Mouse (Mus musculus): ENCODE results near the gene Aqp9. TPM values are rescaled to one million over a fixed set of nuclear protein-coding genes. Genes with fewer than 3 reads are reported as not detected.

Gene Aqp9
- polyA plus RNA-seq, 1 experiment, result 0.01 TPM

DNA sequence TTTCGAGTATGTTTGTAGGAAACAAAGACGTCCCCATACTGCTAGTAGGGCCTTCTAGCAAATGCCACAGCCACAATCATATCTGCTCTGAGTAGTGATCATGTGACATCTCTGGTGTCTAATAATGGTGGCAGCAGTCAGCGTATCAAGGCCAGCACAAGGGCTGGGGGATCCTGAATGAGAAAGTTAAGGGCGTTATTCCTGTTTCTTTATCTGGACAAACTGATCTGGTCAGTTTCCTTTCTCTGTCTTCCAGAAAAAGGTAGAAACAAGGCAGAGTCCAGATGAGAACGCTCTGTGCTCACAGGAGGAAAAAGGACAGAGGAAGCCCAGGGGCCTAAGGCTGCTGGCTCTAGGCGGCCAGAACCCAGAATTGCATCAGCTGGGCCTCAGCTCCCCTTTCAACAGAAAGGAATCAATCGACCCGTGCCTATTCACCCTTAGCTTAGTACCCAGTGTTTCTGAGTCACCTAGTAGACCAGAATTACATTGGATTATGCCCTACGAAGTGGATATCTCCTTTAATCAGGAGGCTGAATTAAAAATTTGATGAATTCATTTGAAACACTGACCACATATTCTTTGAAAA is 11.9 kb downstream of the Aqp9 start:
- no peak overlapping the region for H3K4me3 ChIP-seq (ENCODE audit: insufficient read depth, poor library complexity, severe bottlenecking)
- no peaks in the 10 kb centered on the region for H3K27me3 ChIP-seq (ENCODE audit: control insufficient read depth, insufficient read depth, insufficient read length)
- no peaks in the 10 kb centered on the region for H3K79me2 ChIP-seq (ENCODE audit: control insufficient read depth, insufficient read depth)
- no peaks in the 10 kb centered on the region for H3K79me3 ChIP-seq (ENCODE audit: low read depth)
- no peak for TF ChIP-seq CEBPB (IDR thresholded peaks at IDR 0.05; ENCODE audit: low read depth)
- TF ChIP-seq FOSL1 (IDR thresholded peaks at IDR 0.05; ENCODE audit: insufficient read depth, low read length, poor library complexity, severe bottlenecking), result no peak
- TF ChIP-seq MAX (IDR thresholded peaks at IDR 0.05), result no peak
- no peak for TF ChIP-seq MYOD1 (IDR thresholded peaks at IDR 0.05; ENCODE audit: control insufficient read depth, insufficient read length, low read depth)
- no peak for TF ChIP-seq MYOG (IDR thresholded peaks at IDR 0.05; ENCODE audit: control insufficient read depth, extremely low read depth, insufficient read length)
- no peaks in the 10 kb centered on the region for H3K36me3 ChIP-seq (ENCODE audit: control insufficient read depth, insufficient read depth)
- H3ac ChIP-seq (ENCODE audit: control insufficient read depth, insufficient read length, low read depth), result no peak overlapping the region

DNA sequence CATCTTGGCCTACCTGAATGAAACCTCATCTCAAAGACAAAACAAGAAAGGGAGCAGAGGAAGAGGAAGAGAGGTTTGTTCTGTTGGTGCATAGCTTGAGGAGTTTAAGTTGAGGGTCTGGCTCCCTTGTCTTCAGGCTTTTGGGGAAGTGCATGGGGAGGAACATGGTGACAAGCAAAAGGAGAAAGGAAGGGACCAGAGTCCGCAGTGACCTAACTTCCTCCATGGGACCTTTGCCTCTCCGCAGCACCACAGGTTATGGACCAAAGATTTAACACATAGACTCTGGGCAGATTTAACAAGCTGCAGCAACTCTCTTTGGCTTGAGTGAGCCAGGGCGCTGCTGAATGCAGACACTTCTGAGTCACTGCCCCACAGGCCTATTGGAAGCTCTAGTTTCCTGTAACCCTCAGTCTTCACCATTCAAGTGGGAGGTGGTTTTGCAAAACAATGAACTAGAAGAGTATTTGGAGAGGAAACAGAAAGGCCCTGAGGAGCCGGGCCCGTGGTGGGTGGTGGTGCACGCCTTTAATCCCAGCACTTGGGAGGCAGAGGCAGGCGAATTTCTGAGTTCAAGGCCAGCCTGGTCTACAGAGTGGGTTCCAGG is 13.0 kb downstream of the Aqp9 start:
- no peaks in the 10 kb centered on the region for H3K79me3 ChIP-seq (ENCODE audit: low read depth)
- no peaks in the 10 kb centered on the region for H3K36me3 ChIP-seq (ENCODE audit: control insufficient read depth, insufficient read depth)
- H3K27me3 ChIP-seq (ENCODE audit: control insufficient read depth, insufficient read depth, insufficient read length), result no peaks in the 10 kb centered on the region
- H3K4me3 ChIP-seq (ENCODE audit: insufficient read depth, poor library complexity, severe bottlenecking), result no peak overlapping the region
- no peak overlapping the region for H3ac ChIP-seq (ENCODE audit: control insufficient read depth, insufficient read length, low read depth)
- TF ChIP-seq MYOG (IDR thresholded peaks at IDR 0.05; ENCODE audit: control insufficient read depth, extremely low read depth, insufficient read length), result no peak
- TF ChIP-seq USF1 (IDR thresholded peaks at IDR 0.05; ENCODE audit: low read depth), result no peak
- no peak for TF ChIP-seq MAX (IDR thresholded peaks at IDR 0.05)
- TF ChIP-seq FOSL1 (IDR thresholded peaks at IDR 0.05; ENCODE audit: insufficient read depth, low read length, poor library complexity, severe bottlenecking), result no peak
- TF ChIP-seq CEBPB (IDR thresholded peaks at IDR 0.05; ENCODE audit: low read depth), result no peak
- TF ChIP-seq CTCF (IDR thresholded peaks at IDR 0.05; ENCODE audit: control insufficient read depth, insufficient read depth, insufficient read length), result no peak
- no peak for TF ChIP-seq MYOD1 (IDR thresholded peaks at IDR 0.05; ENCODE audit: control insufficient read depth, insufficient read length, low read depth)
- H3K79me2 ChIP-seq (ENCODE audit: control insufficient read depth, insufficient read depth), result no peaks in the 10 kb centered on the region

DNA sequence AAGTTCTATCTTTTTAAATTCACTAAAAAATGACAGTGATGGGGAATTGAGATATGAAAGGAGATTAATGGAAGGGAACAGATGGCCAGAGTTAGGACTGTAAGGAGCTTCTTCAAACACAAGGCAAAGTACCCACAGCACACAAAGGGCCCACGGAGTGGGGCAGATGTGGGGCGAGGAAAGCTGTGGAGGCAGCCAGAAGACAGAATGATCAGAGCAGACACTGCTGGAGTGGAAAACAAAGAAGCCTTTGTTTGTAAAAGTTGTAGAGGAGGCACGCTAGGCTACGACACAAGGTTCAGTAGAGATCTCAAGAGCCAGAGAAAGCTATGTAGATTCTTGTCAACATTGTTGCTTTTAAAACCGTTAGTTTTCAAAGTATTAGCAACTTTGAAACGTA is 17.1 kb downstream of the Aqp9 start:
- Histone ChIP-seq H3K79me2 (ENCODE audit: control insufficient read depth, insufficient read depth) (no peaks in the 10 kb centered on the region), H3K79me3 (ENCODE audit: low read depth) (no peaks in the 10 kb centered on the region), H3K4me3 (ENCODE audit: insufficient read depth, poor library complexity, severe bottlenecking) (no peak overlapping the region), H3K27me3 (ENCODE audit: control insufficient read depth, insufficient read depth, insufficient read length) (no peaks in the 10 kb centered on the region), H3ac (ENCODE audit: control insufficient read depth, insufficient read length, low read depth) (no peak overlapping the region), H3K36me3 (ENCODE audit: control insufficient read depth, insufficient read depth) (no peaks in the 10 kb centered on the region)
- no peak for TF ChIP-seq CEBPB (IDR thresholded peaks at IDR 0.05; ENCODE audit: low read depth)
- TF ChIP-seq FOSL1 (IDR thresholded peaks at IDR 0.05; ENCODE audit: insufficient read depth, low read length, poor library complexity, severe bottlenecking), result no peak
- no peak for TF ChIP-seq MAX (IDR thresholded peaks at IDR 0.05)
- TF ChIP-seq CTCF (IDR thresholded peaks at IDR 0.05; ENCODE audit: control insufficient read depth, insufficient read depth, insufficient read length), result no peak
- TF ChIP-seq MYOD1 (IDR thresholded peaks at IDR 0.05; ENCODE audit: control insufficient read depth, insufficient read length, low read depth), result no peak
- no peak for TF ChIP-seq MYOG (IDR thresholded peaks at IDR 0.05; ENCODE audit: control insufficient read depth, extremely low read depth, insufficient read length)
- no peak for TF ChIP-seq USF1 (IDR thresholded peaks at IDR 0.05; ENCODE audit: low read depth)

DNA sequence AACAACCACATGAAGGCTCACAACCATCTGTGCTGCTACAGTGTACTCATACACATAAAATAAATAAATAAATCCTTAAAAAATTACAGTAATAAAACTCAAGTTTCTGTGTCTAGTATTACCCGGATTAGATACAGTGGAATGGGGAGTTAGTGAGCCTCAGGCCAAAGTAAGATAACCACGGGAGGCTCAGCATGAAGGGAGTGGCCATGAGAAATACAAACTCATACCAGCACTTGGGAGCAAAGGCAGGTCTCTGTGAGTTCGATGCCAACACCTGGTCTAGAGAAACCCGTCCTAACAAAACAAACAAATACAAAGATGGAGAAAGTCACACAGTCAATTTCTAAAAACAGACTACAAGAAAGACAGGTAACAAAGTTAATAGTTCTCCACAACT is 18.3 kb downstream of the Aqp9 start:
- H3K36me3 ChIP-seq (ENCODE audit: control insufficient read depth, insufficient read depth), result no peaks in the 10 kb centered on the region
- H3K79me2 ChIP-seq (ENCODE audit: control insufficient read depth, insufficient read depth), result no peaks in the 10 kb centered on the region
- H3K27me3 ChIP-seq (ENCODE audit: control insufficient read depth, insufficient read depth, insufficient read length), result no peaks in the 10 kb centered on the region
- no peak overlapping the region for H3K4me3 ChIP-seq (ENCODE audit: insufficient read depth, poor library complexity, severe bottlenecking)
- H3ac ChIP-seq (ENCODE audit: control insufficient read depth, insufficient read length, low read depth), result no peak overlapping the region
- H3K79me3 ChIP-seq (ENCODE audit: low read depth), result no peaks in the 10 kb centered on the region
- TF ChIP-seq FOSL1 (IDR thresholded peaks at IDR 0.05; ENCODE audit: insufficient read depth, low read length, poor library complexity, severe bottlenecking) (no peak), MAX (IDR thresholded peaks at IDR 0.05) (no peak), MYOG (IDR thresholded peaks at IDR 0.05; ENCODE audit: control insufficient read depth, extremely low read depth, insufficient read length) (no peak), CEBPB (IDR thresholded peaks at IDR 0.05; ENCODE audit: low read depth) (no peak), CTCF (IDR thresholded peaks at IDR 0.05; ENCODE audit: control insufficient read depth, insufficient read depth, insufficient read length) (no peak), USF1 (IDR thresholded peaks at IDR 0.05; ENCODE audit: low read depth) (no peak)

DNA sequence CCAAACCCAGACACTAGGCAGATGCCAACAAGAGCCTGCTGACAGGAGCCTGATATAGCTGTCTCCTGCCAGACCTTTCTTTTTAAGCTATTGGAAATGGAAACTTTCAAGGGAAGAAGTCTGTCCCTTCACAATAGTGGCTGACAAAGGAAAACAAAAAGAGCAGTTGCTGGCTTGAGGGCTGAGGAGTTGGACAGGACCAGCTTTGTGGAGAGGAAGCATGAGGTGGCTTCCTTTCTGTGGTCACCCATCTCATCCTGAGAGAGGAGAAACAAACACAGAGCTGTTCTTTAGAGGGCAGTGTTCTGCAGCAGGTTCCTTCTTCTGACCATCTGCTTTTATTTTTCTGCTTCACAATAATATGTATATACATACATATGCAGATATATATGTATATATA is 19.6 kb downstream of the Aqp9 start:
- Histone ChIP-seq H3K79me3 (ENCODE audit: low read depth) (no peaks in the 10 kb centered on the region), H3K4me3 (ENCODE audit: insufficient read depth, poor library complexity, severe bottlenecking) (no peak overlapping the region), H3K79me2 (ENCODE audit: control insufficient read depth, insufficient read depth) (no peaks in the 10 kb centered on the region), H3K36me3 (ENCODE audit: control insufficient read depth, insufficient read depth) (no peaks in the 10 kb centered on the region), H3K27me3 (ENCODE audit: control insufficient read depth, insufficient read depth, insufficient read length) (no peaks in the 10 kb centered on the region), H3ac (ENCODE audit: control insufficient read depth, insufficient read length, low read depth) (no peak overlapping the region)
- TF ChIP-seq FOSL1 (IDR thresholded peaks at IDR 0.05; ENCODE audit: insufficient read depth, low read length, poor library complexity, severe bottlenecking), result no peak

DNA sequence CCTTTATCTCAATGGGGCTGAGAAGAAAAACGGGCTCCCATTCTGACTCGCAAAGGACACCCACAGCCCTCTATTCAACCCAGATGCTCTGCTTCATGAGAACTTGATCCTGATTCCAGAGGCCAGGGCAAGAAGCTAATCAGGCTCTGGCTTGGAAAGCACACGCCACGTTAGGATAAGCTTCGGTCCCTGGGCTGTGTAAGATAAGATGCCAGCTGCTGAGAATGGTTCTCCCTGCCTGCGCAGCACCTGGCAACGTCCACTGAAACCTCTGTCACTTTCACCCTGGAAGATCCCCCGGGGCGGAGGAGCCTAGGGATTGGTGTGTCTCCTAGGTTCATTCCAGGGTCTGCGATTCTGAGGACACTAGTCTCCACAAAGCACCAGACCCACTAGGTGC is 22.3 kb downstream of the Aqp9 start:
- H3K36me3 ChIP-seq (ENCODE audit: control insufficient read depth, insufficient read depth), result no peaks in the 10 kb centered on the region
- no peak overlapping the region for H3K4me3 ChIP-seq (ENCODE audit: insufficient read depth, poor library complexity, severe bottlenecking)
- H3K27me3 ChIP-seq (ENCODE audit: control insufficient read depth, insufficient read depth, insufficient read length), result no peaks in the 10 kb centered on the region
- no peak for TF ChIP-seq MYOG (IDR thresholded peaks at IDR 0.05; ENCODE audit: control insufficient read depth, extremely low read depth, insufficient read length)
- no peak for TF ChIP-seq USF1 (IDR thresholded peaks at IDR 0.05; ENCODE audit: low read depth)
- no peak for TF ChIP-seq FOSL1 (IDR thresholded peaks at IDR 0.05; ENCODE audit: insufficient read depth, low read length, poor library complexity, severe bottlenecking)
- no peak for TF ChIP-seq CTCF (IDR thresholded peaks at IDR 0.05; ENCODE audit: control insufficient read depth, insufficient read depth, insufficient read length)
- no peak for TF ChIP-seq MYOD1 (IDR thresholded peaks at IDR 0.05; ENCODE audit: control insufficient read depth, insufficient read length, low read depth)
- no peak for TF ChIP-seq MAX (IDR thresholded peaks at IDR 0.05)
- TF ChIP-seq CEBPB (IDR thresholded peaks at IDR 0.05; ENCODE audit: low read depth), result no peak
- H3K79me3 ChIP-seq (ENCODE audit: low read depth), result no peaks in the 10 kb centered on the region
- no peak overlapping the region for H3ac ChIP-seq (ENCODE audit: control insufficient read depth, insufficient read length, low read depth)
- H3K79me2 ChIP-seq (ENCODE audit: control insufficient read depth, insufficient read depth), result no peaks in the 10 kb centered on the region
